Mouse (Mus musculus) kidney, adult 2 months (tissue): ENCODE measurements around the gene Drosha. TPM values are rescaled to one million over a fixed set of nuclear protein-coding genes. Genes with fewer than 3 reads are reported as not detected.
"Not testable (repeated sequence)": the region's sequence is repeated elsewhere in the genome, so short reads cannot be mapped to it uniquely, and the experiment has no call there.

Experiments
- DNase-seq: peaks from one replicate; pipeline ENCODE4 v3.0.0; 2021
- H3K27ac ChIP-seq: fragments of 200-500 bp; 2 replicates; pipeline ENCODE4 v1.5.1; 2012; ENCODE audit warnings: low read depth, low read length, control low read depth, inconsistent platforms; ENCODE audit not compliant: insufficient read depth
- H3K27me3 ChIP-seq: fragments of 200-500 bp; replicated peaks from 2 replicates; pipeline ENCODE4 v1.6.1; 2012; ENCODE audit warnings: mild to moderate bottlenecking, moderate library complexity, low read length, inconsistent platforms; ENCODE audit not compliant: control insufficient read depth, insufficient read depth
- H3K36me3 ChIP-seq: fragments of 200-500 bp; 2 replicates; pipeline ENCODE4 v1.6.1; 2012; ENCODE audit warnings: mild to moderate bottlenecking, moderate library complexity, low read length, inconsistent platforms; ENCODE audit not compliant: control insufficient read depth, insufficient read depth
- H3K4me1 ChIP-seq: fragments of 200-500 bp; 2 replicates; pipeline ENCODE4 v1.6.1; 2011; ENCODE audit warnings: low read length; ENCODE audit not compliant: control insufficient read depth, insufficient read depth
- H3K4me3 ChIP-seq: fragments of 200-500 bp; 2 replicates; pipeline ENCODE4 v1.5.1; 2011; ENCODE audit warnings: mild to moderate bottlenecking, low read depth, low read length, control low read depth; ENCODE audit not compliant: insufficient read depth
- CTCF ChIP-seq: fragments of 200-500 bp; conservative IDR thresholded peaks from 2 replicates; pipeline ENCODE4 v1.5.1; 2011; ENCODE audit warnings: low read depth, mild to moderate bottlenecking, control low read depth, low read length, moderate library complexity, mixed read lengths; ENCODE audit not compliant: insufficient read depth, insufficient read length
- POLR2A ChIP-seq: fragments of 200-500 bp; IDR thresholded peaks from one replicate; pipeline ENCODE4 v1.6.1; 2011; ENCODE audit warnings: low read depth, low read length, control low read depth
- WGBS: fragments of 180-500 bp; shearing (Covaris S2); methylation state at CpG from one replicate; pipeline ENCODE4 v1.1.7; 2018; 5-methylcytosine and 5-hydroxymethylcytosine counted together
- polyA plus RNA-seq: library from polyadenylated mRNA; depleted of rRNA; stranded (reverse); fragments of >200 nt; gene quantifications from 2 replicates; pipeline ENCODE4 v1.2.3, GENCODE M21; 2012

Gene Drosha
- polyA plus RNA-seq, 1 experiment: 20.3 TPM

DNA sequence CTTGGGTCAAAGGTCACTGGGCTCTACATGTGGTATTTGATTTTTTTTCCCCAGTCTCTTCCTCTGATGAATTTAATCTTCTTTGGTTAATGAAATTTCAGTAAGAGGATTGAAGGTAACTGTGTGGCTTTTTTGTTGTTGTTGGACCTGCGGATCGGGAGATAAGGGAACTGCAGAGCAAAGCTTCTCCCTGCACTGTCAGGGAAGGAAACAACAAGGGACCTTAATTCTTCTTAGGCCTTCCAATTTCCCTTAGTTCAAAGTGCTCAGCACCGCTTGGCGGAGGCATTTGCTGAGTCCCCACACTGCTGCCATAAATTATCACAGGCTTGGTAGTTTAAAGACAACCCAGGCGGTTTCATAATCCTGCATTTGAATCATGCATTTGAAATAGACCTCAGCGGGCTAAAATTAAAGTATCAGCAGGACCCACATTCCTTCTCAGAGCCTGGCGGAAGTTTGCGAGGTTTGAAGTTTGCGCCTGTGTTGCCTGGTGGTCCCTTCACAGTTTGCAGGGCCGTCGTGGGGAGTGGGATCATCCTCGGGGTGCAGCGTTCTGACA is 28.6 kb upstream of the Drosha start:
- 60% methylated on average over 13 of the region's 13 CpGs for WGBS
- H3K27me3 ChIP-seq: no peaks in the 10 kb centered on the region
- no peaks in the 10 kb centered on the region for H3K36me3 ChIP-seq
- no peak overlapping the region for H3K4me3 ChIP-seq
- DNase-seq: no peak
- no peak for TF ChIP-seq CTCF
- TF ChIP-seq POLR2A: no peak
- no peaks in the 10 kb centered on the region for H3K4me1 ChIP-seq
- H3K27ac ChIP-seq: no peak overlapping the region

GRCm38 (mm10) chr15:12798043-12798442 is 26.6 kb upstream of the Drosha start:
- no peaks in the 10 kb centered on the region for H3K36me3 ChIP-seq
- H3K27me3 ChIP-seq: no peaks in the 10 kb centered on the region
- H3K4me3 ChIP-seq: no peak overlapping the region
- no peak for TF ChIP-seq POLR2A
- no peak for TF ChIP-seq CTCF
- no peaks in the 10 kb centered on the region for H3K4me1 ChIP-seq
- WGBS: 74% methylated on average over 6 of the region's 6 CpGs
- DNase-seq: no peak
- H3K27ac ChIP-seq: no peak overlapping the region

GRCm38 (mm10) chr15:12800405-12801141 is 24.0 kb upstream of the Drosha start:
- Histone ChIP-seq H3K27ac (no peak overlapping the region), H3K36me3 (no peaks in the 10 kb centered on the region), H3K27me3 (no peaks in the 10 kb centered on the region), H3K4me1 (no peaks in the 10 kb centered on the region), H3K4me3 (no peak overlapping the region)
- WGBS: 44% methylated on average over 15 of the region's 15 CpGs
- TF ChIP-seq POLR2A: no peak
- TF ChIP-seq CTCF: no peak
- DNase-seq: no peak

- not testable (repeated sequence) for DNase-seq, H3K4me1 ChIP-seq, H3K4me3 ChIP-seq, H3K27ac ChIP-seq, H3K27me3 ChIP-seq, H3K36me3 ChIP-seq
- 89% methylated on average over 2 of the region's 2 CpGs for WGBS
Observed at GRCm38 (mm10) chr15:12801142-12801506, 23.5 kb upstream of the Drosha start.

GRCm38 (mm10) chr15:12805071-12805470 is 19.5 kb upstream of the Drosha start:
- H3K4me3 ChIP-seq: no peak overlapping the region
- peaks cover 5% of the 10 kb centered on the region; the same call in 1 of the 2 replicates for H3K36me3 ChIP-seq
- TF ChIP-seq CTCF (no peak), POLR2A (no peak)
- H3K4me1 ChIP-seq: no peaks in the 10 kb centered on the region
- no peaks in the 10 kb centered on the region for H3K27me3 ChIP-seq
- H3K27ac ChIP-seq: no peak overlapping the region
- 78% methylated on average over 4 of the region's 4 CpGs for WGBS
- no peak for DNase-seq

DNA sequence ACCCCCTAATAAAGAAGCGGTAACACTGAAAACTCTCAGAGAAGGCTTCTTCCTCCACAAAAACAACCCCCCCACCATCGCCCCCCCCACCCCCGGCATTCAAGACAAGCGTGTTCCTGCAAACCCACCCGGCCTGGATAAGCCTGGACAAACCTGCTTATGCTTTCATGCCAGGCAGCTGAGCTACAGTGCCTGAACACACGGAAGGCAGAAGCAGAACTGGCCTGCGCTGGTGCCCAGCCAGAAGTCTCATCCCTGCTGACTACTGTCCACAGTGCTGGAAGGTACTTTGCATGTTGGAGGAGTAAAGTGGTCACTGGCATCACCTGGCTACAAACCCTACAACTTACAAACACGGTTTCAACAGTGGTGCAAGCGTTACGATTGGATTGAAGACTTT is 17.5 kb upstream of the Drosha start:
- no peak overlapping the region for H3K27ac ChIP-seq
- H3K27me3 ChIP-seq: no peaks in the 10 kb centered on the region
- WGBS: 79% methylated on average over 10 of the region's 10 CpGs
- TF ChIP-seq CTCF: no peak
- no peak for TF ChIP-seq POLR2A
- peaks cover 7% of the 10 kb centered on the region for H3K36me3 ChIP-seq
- no peak overlapping the region for H3K4me3 ChIP-seq
- no peak for DNase-seq
- H3K4me1 ChIP-seq: no peaks in the 10 kb centered on the region

GRCm38 (mm10) chr15:12809305-12809704 is 15.3 kb upstream of the Drosha start:
- 88% methylated on average over 6 of the region's 6 CpGs for WGBS
- TF ChIP-seq POLR2A: no peak
- TF ChIP-seq CTCF: no peak
- Histone ChIP-seq H3K36me3 (peaks cover 9% of the 10 kb centered on the region), H3K4me3 (no peak overlapping the region), H3K4me1 (no peaks in the 10 kb centered on the region), H3K27me3 (no peaks in the 10 kb centered on the region), H3K27ac (no peak overlapping the region)
- DNase-seq: no peak
